Mouse (Mus musculus) right cerebral cortex, postnatal 10 days (tissue): ENCODE data around the gene Uqcr11.

Experiments
- DNase-seq, 2 experiments: peaks; one replicate each; pipeline ENCODE4 v3.0.0; 2021; ENCODE audit warnings: low spot score in 2 of 2

Gene Uqcr11

GRCm38 (mm10) chr10:80406684-80407501 lies at the start of gene Uqcr11:
Gene Uqcr11 (minus strand): TSS chr10:80406830.
- peak; percentile 96 for DNase-seq

- DNase-seq = no peak
Measured at GRCm38 (mm10) chr10:80455697-80456096, 49.1 kb upstream of the Uqcr11 start.

- no peak for DNase-seq
Measured at GRCm38 (mm10) chr10:80454781-80455180, 48.2 kb upstream of the Uqcr11 start.

GRCm38 (mm10) chr10:80453601-80454000 lies 47.0 kb upstream of the Uqcr11 start:
- DNase-seq = no peak

- DNase-seq = no peak
Measured at GRCm38 (mm10) chr10:80450599-80450998, 44.0 kb upstream of the Uqcr11 start.

- DNase-seq = peak; percentile 81 to 86
Measured at GRCm38 (mm10) chr10:80445898-80446601, 39.4 kb upstream of the Uqcr11 start.

- DNase-seq = no peak
Measured at GRCm38 (mm10) chr10:80445052-80445451, 38.4 kb upstream of the Uqcr11 start.

- DNase-seq = no peak
Measured at GRCm38 (mm10) chr10:80444339-80445045, 37.9 kb upstream of the Uqcr11 start.

GRCm38 (mm10) chr10:80443575-80444278 lies 37.1 kb upstream of the Uqcr11 start:
- DNase-seq = no peak

GRCm38 (mm10) chr10:80442989-80443388 lies 36.4 kb upstream of the Uqcr11 start:
- DNase-seq = no peak

- DNase-seq = no peak
Measured at GRCm38 (mm10) chr10:80441598-80441997, 35.0 kb upstream of the Uqcr11 start.

- DNase-seq = no peak
Measured at GRCm38 (mm10) chr10:80440031-80440430, 33.4 kb upstream of the Uqcr11 start.

- no peak for DNase-seq
Measured at GRCm38 (mm10) chr10:80437973-80438372, 31.3 kb upstream of the Uqcr11 start.

- no peak for DNase-seq
Measured at GRCm38 (mm10) chr10:80436276-80436675, 29.6 kb upstream of the Uqcr11 start.

GRCm38 (mm10) chr10:80435764-80436163 lies 29.1 kb upstream of the Uqcr11 start:
- DNase-seq = no peak

GRCm38 (mm10) chr10:80434823-80435222 lies 28.2 kb upstream of the Uqcr11 start:
- DNase-seq = peak in 1 of 2 experiments; percentile 32

GRCm38 (mm10) chr10:80434233-80434592 lies 27.6 kb upstream of the Uqcr11 start:
- no peak for DNase-seq

GRCm38 (mm10) chr10:80433513-80434232 lies 27.0 kb upstream of the Uqcr11 start, which contains the start of gene Tcf3:
Gene Tcf3 (minus strand): TSS chr10:80433647.
- peak; percentile 97 to 98 for DNase-seq

- peak in 1 of 2 experiments; percentile 55 for DNase-seq
Measured at GRCm38 (mm10) chr10:80432936-80433512, 26.4 kb upstream of the Uqcr11 start.

- no peak for DNase-seq
Measured at GRCm38 (mm10) chr10:80432387-80432785, 25.8 kb upstream of the Uqcr11 start.
